Mouse (Mus musculus) MEL (cell line): ENCODE measurements at regions not wholly inside any gene's neighbourhood (a gene's known extent, or its start where the extent isn't known, plus 50 kb on each side); places are given as distances from the start of the nearest gene placed in this dataset.

ENCODE experiments used
- CTCF ChIP-seq, 3 experiments: IDR thresholded peaks in 2 of 3; conservative IDR thresholded peaks in 1 of 3; 2 replicates each; pipeline ENCODE4 v1.5.1; 2011 to 2012; ENCODE audit warnings: low read length in 3 of 3, low read depth in 2 of 3, mild to moderate bottlenecking in 2 of 3, improper control_type of control experiment in 1 of 3, inconsistent platforms in 1 of 3, mixed read lengths in 1 of 3, moderate library complexity in 1 of 3; ENCODE audit not compliant: control insufficient read depth in 1 of 3, insufficient read depth in 1 of 3, poor library complexity in 1 of 3, severe bottlenecking in 1 of 3
- GABPA ChIP-seq: IDR thresholded peaks from 2 replicates; pipeline ENCODE4 v1.6.1; 2012; ENCODE audit warnings: low read depth, mild to moderate bottlenecking, inconsistent platforms, low read length, improper control_type of control experiment, moderate library complexity
- POLR2A ChIP-seq, 2 experiments: IDR thresholded peaks; 2 replicates each; pipeline ENCODE4 v1.6.1; 2011 to 2012; ENCODE audit warnings: low read length in 2 of 2, mild to moderate bottlenecking in 2 of 2, control low read depth in 1 of 2, improper control_type of control experiment in 1 of 2, low read depth in 1 of 2, moderate library complexity in 1 of 2; ENCODE audit not compliant: control insufficient read depth in 1 of 2, insufficient read depth in 1 of 2, poor library complexity in 1 of 2
- POLR2AphosphoS2 ChIP-seq: IDR thresholded peaks from 2 replicates; pipeline ENCODE4 v1.6.1; 2011; ENCODE audit warnings: low read length, improper control_type of control experiment
- SIN3A ChIP-seq: IDR thresholded peaks from 2 replicates; pipeline ENCODE4 v1.6.1; 2012; ENCODE audit warnings: low read length, improper control_type of control experiment, inconsistent platforms
- TCF12 ChIP-seq: IDR thresholded peaks from 2 replicates; pipeline ENCODE4 v1.6.1; 2014; ENCODE audit warnings: low read depth, mild to moderate bottlenecking, inconsistent platforms, low read length, improper control_type of control experiment, moderate library complexity
- UBTF ChIP-seq: IDR thresholded peaks from 2 replicates; pipeline ENCODE4 v1.6.1; 2012; ENCODE audit warnings: low read depth, mild to moderate bottlenecking, inconsistent platforms, low read length, improper control_type of control experiment, moderate library complexity, borderline replicate concordance; ENCODE audit not compliant: insufficient read depth
- ZKSCAN1 ChIP-seq: IDR thresholded peaks from 2 replicates; pipeline ENCODE4 v1.6.1; 2012; ENCODE audit warnings: low read depth, mild to moderate bottlenecking, inconsistent platforms, low read length, improper control_type of control experiment, moderate library complexity

DNA sequence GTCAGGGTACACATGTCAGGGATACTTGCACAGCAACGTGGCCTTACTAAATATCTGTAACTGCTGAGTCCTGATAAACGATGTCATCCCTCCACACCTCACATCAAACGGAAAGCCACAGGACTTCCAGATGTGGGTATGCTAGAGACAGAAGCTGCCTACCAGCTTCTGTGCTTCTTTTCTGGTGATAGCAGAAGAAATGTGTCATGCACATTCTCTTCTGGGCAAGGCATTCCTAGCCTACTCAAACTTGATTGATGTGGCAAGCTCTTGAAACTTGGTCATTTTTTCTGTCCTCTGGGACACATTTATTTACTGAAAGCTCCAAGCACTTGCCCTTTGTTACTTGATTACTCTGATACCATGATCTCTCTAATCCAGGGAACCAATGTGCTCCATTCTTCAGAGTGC lies 282.8 kb upstream of the Gm9747 start:
- no peak for TF ChIP-seq CTCF (IDR thresholded peaks at IDR 0.05 in 2 of 3, conservative IDR thresholded peaks at IDR 0.05 in 1 of 3; ENCODE audit: control insufficient read depth in 1 of 3, insufficient read depth in 1 of 3, low read depth in 2 of 3, low read length in 3 of 3, poor library complexity in 1 of 3, severe bottlenecking in 1 of 3)
- no peak for TF ChIP-seq TCF12
- TF ChIP-seq UBTF: no peak
- TF ChIP-seq SIN3A: no peak
- TF ChIP-seq POLR2A (IDR thresholded peaks at IDR 0.05; ENCODE audit: control insufficient read depth in 1 of 2, insufficient read depth in 1 of 2, low read depth in 1 of 2, low read length in 2 of 2, poor library complexity in 1 of 2): no peak
- no peak for TF ChIP-seq POLR2AphosphoS2
- TF ChIP-seq GABPA: no peak
- TF ChIP-seq ZKSCAN1: no peak
